Mouse (Mus musculus) C2C12 (cell line): ENCODE measurements at regions not wholly inside any gene's neighbourhood (a gene's known extent, or its start where the extent isn't known, plus 50 kb on each side); places are given as distances from the start of the nearest gene placed in this dataset.

Experiments used
- H3K27me3 ChIP-seq: one replicate; pipeline ENCODE4 v1.6.1; 2011; ENCODE audit not compliant: control insufficient read depth, insufficient read depth, insufficient read length
- H3K36me3 ChIP-seq: one replicate; pipeline ENCODE4 v1.6.1; 2011; ENCODE audit not compliant: control insufficient read depth, insufficient read depth
- H3K4me3 ChIP-seq: one replicate; pipeline ENCODE4 v1.5.1; 2011; ENCODE audit warnings: mild to moderate bottlenecking, control low read depth; ENCODE audit not compliant: poor library complexity, insufficient read depth, severe bottlenecking
- H3K79me2 ChIP-seq: one replicate; pipeline ENCODE4 v1.6.1; 2011; ENCODE audit not compliant: control insufficient read depth, insufficient read depth
- H3K79me3 ChIP-seq: one replicate; pipeline ENCODE4 v1.6.1; 2011; ENCODE audit warnings: low read depth, control low read depth
- H3ac ChIP-seq: one replicate; pipeline ENCODE3; 2011; ENCODE audit warnings: low read depth; ENCODE audit not compliant: control insufficient read depth, insufficient read length
- CEBPB ChIP-seq: IDR thresholded peaks from one replicate; pipeline ENCODE4 v1.6.1; 2011; ENCODE audit warnings: low read depth, mild to moderate bottlenecking, control low read depth, moderate library complexity
- CTCF ChIP-seq: IDR thresholded peaks from one replicate; pipeline ENCODE4 v1.5.1; 2011; ENCODE audit not compliant: control insufficient read depth, insufficient read depth, insufficient read length
- FOSL1 ChIP-seq: IDR thresholded peaks from one replicate; pipeline ENCODE4 v1.8.0; 2011; ENCODE audit warnings: mild to moderate bottlenecking, low read length; ENCODE audit not compliant: poor library complexity, insufficient read depth, severe bottlenecking
- MAX ChIP-seq: IDR thresholded peaks from one replicate; pipeline ENCODE4 v1.6.1; 2011; ENCODE audit warnings: mild to moderate bottlenecking, control low read depth
- MYOD1 ChIP-seq: IDR thresholded peaks from one replicate; pipeline ENCODE4 v1.6.1; 2011; ENCODE audit warnings: low read depth; ENCODE audit not compliant: control insufficient read depth, insufficient read length
- MYOG ChIP-seq: IDR thresholded peaks from one replicate; pipeline ENCODE4 v1.6.1; 2011; ENCODE audit not compliant: control insufficient read depth, insufficient read length; ENCODE audit errors: extremely low read depth
- USF1 ChIP-seq: IDR thresholded peaks from one replicate; pipeline ENCODE4 v1.6.1; 2011; ENCODE audit warnings: low read depth, mild to moderate bottlenecking, control low read depth, moderate library complexity

- H3K4me3 ChIP-seq: no peak overlapping the region
- TF ChIP-seq USF1 (no peak), CEBPB (peak; percentile 100), MYOD1 (no peak), FOSL1 (peak; percentile 85)
- H3K36me3 ChIP-seq: no peaks in the 10 kb centered on the region
- H3K79me3 ChIP-seq: no peaks in the 10 kb centered on the region
- H3ac ChIP-seq: no peak overlapping the region
- H3K79me2 ChIP-seq: no peaks in the 10 kb centered on the region
- H3K27me3 ChIP-seq: no peaks in the 10 kb centered on the region
These were observed 201.2 kb upstream of the Osr1 start for GRCm38 (mm10) chr12:9368682-9369081.

GRCm38 (mm10) chr12:9401956-9402355 is 168.0 kb upstream of the Osr1 start:
- Histone ChIP-seq H3ac (no peak overlapping the region), H3K36me3 (no peaks in the 10 kb centered on the region), H3K79me2 (no peaks in the 10 kb centered on the region), H3K79me3 (no peaks in the 10 kb centered on the region), H3K4me3 (no peak overlapping the region), H3K27me3 (no peaks in the 10 kb centered on the region)
- TF ChIP-seq CEBPB (no peak), CTCF (no peak), MYOD1 (no peak), USF1 (no peak)

GRCm38 (mm10) chr12:9404981-9405380 is 164.9 kb upstream of the Osr1 start:
- Histone ChIP-seq H3K79me3 (no peaks in the 10 kb centered on the region), H3K36me3 (no peaks in the 10 kb centered on the region), H3ac (no peak overlapping the region), H3K4me3 (no peak overlapping the region), H3K79me2 (no peaks in the 10 kb centered on the region), H3K27me3 (no peaks in the 10 kb centered on the region)
- TF ChIP-seq MAX (no peak), MYOD1 (no peak)

GRCm38 (mm10) chr12:9419311-9419710 is 150.6 kb upstream of the Osr1 start:
- no peaks in the 10 kb centered on the region for H3K79me2 ChIP-seq

GRCm38 (mm10) chr12:9430656-9431055 is 139.3 kb upstream of the Osr1 start:
- Histone ChIP-seq H3K79me2 (no peaks in the 10 kb centered on the region), H3K36me3 (no peaks in the 10 kb centered on the region), H3K4me3 (no peak overlapping the region), H3K27me3 (no peaks in the 10 kb centered on the region), H3K79me3 (no peaks in the 10 kb centered on the region), H3ac (no peak overlapping the region)
- TF ChIP-seq CTCF (no peak), CEBPB (no peak)

More at GRCm38 (mm10) chr12:9419311-9419710, 150.6 kb upstream of the Osr1 start:
- Histone ChIP-seq H3K4me3 (no peak overlapping the region), H3K36me3 (no peaks in the 10 kb centered on the region), H3K79me3 (no peaks in the 10 kb centered on the region), H3K27me3 (no peaks in the 10 kb centered on the region), H3ac (no peak overlapping the region)
- TF ChIP-seq CEBPB (no peak), CTCF (no peak), USF1 (no peak), FOSL1 (no peak), MYOG (no peak), MAX (no peak), MYOD1 (no peak)

GRCm38 (mm10) chr12:9438575-9439161 is 131.2 kb upstream of the Osr1 start:
- Histone ChIP-seq H3K27me3 (no peaks in the 10 kb centered on the region), H3K4me3 (no peak overlapping the region), H3K79me3 (no peaks in the 10 kb centered on the region), H3K79me2 (no peaks in the 10 kb centered on the region), H3K36me3 (no peaks in the 10 kb centered on the region), H3ac (no peak overlapping the region)
- TF ChIP-seq USF1 (no peak), CEBPB (no peak), CTCF (no peak), FOSL1 (no peak), MAX (no peak), MYOG (no peak), MYOD1 (no peak)

GRCm38 (mm10) chr12:9450620-9451019 is 119.3 kb upstream of the Osr1 start:
- Histone ChIP-seq H3K79me2 (no peaks in the 10 kb centered on the region), H3ac (no peak overlapping the region), H3K36me3 (no peaks in the 10 kb centered on the region), H3K27me3 (no peaks in the 10 kb centered on the region), H3K79me3 (no peaks in the 10 kb centered on the region), H3K4me3 (no peak overlapping the region)
- TF ChIP-seq CEBPB: no peak
- no peak for TF ChIP-seq USF1
